Mouse (Mus musculus) ES-Bruce4 (cell line): ENCODE measurements at regions not wholly inside any gene's neighbourhood (a gene's known extent, or its start where the extent isn't known, plus 50 kb on each side); places are given as distances from the start of the nearest gene placed in this dataset.

Experiments
- CTCF ChIP-seq: IDR thresholded peaks from one replicate; pipeline ENCODE4 v1.8.1; 2011; ENCODE audit warnings: low read depth, low read length
- POLR2A ChIP-seq: IDR thresholded peaks from one replicate; pipeline ENCODE4 v1.8.1; 2011; ENCODE audit warnings: low read length; ENCODE audit not compliant: insufficient read depth

- TF ChIP-seq CTCF = no peak
- TF ChIP-seq POLR2A = no peak
Observed at GRCm38 (mm10) chr15:65632440-65632839, 617.7 kb upstream of the Gm21961 start.
